Mouse (Mus musculus): Measurements from ENCODE around the gene Itga1. TPM values are rescaled to one million over a fixed set of nuclear protein-coding genes. Genes with fewer than 3 reads are reported as not detected.

Itga1 gene
- polyA plus RNA-seq, 1 experiment from 2014 or later = 8.2 TPM

- Histone ChIP-seq H3K4me1 (ENCODE audit: control insufficient read depth, insufficient read depth, low read length) (no peaks in the 10 kb centered on the region), H3K36me3 (ENCODE audit: control insufficient read depth, insufficient read depth, low read length) (no peaks in the 10 kb centered on the region), H3K27ac (replicated peaks; ENCODE audit: low read depth, low read length) (no peak overlapping the region), H3K9me3 (ENCODE audit: control insufficient read depth, low read length) (no peaks in the 10 kb centered on the region), H3K4me2 (ENCODE audit: low read length) (no peak overlapping the region), H3K27me3 (ENCODE audit: control insufficient read depth, insufficient read depth, low read length) (no peaks in the 10 kb centered on the region), H3K4me3 (replicated peaks; ENCODE audit: low read depth, low read length) (no peak overlapping the region), H3K9ac (replicated peaks; ENCODE audit: low read length) (no peak overlapping the region)
- 93% methylated on average over 5 of the region's 5 CpGs for WGBS
- DNase-seq (no peak), ATAC-seq (ENCODE audit: low FRiP score, low TSS enrichment) (no peak)
Measured at GRCm38 (mm10) chr13:115002155-115002554, 99.6 kb downstream of the Itga1 start.

- no peak overlapping the region for H3K4me2 ChIP-seq (ENCODE audit: low read length)
- 92% methylated on average over 4 of the region's 4 CpGs for WGBS
- no peak overlapping the region for H3K27ac ChIP-seq (replicated peaks; ENCODE audit: low read depth, low read length)
- H3K36me3 ChIP-seq (ENCODE audit: control insufficient read depth, insufficient read depth, low read length) = no peaks in the 10 kb centered on the region
- no peaks in the 10 kb centered on the region for H3K27me3 ChIP-seq (ENCODE audit: control insufficient read depth, insufficient read depth, low read length)
- ATAC-seq (ENCODE audit: low FRiP score, low TSS enrichment) (no peak), DNase-seq (no peak)
- no peaks in the 10 kb centered on the region for H3K4me1 ChIP-seq (ENCODE audit: control insufficient read depth, insufficient read depth, low read length)
- H3K4me3 ChIP-seq (replicated peaks; ENCODE audit: low read depth, low read length) = no peak overlapping the region
- H3K9me3 ChIP-seq (ENCODE audit: control insufficient read depth, low read length) = no peaks in the 10 kb centered on the region
- H3K9ac ChIP-seq (replicated peaks; ENCODE audit: low read length) = no peak overlapping the region
Measured at GRCm38 (mm10) chr13:114999582-114999981, 102.2 kb downstream of the Itga1 start.

- WGBS = 96% methylated on average over 10 of the region's 10 CpGs
- H3K27me3 ChIP-seq (ENCODE audit: control insufficient read depth, insufficient read depth, low read length) = no peaks in the 10 kb centered on the region
- no peaks in the 10 kb centered on the region for H3K4me1 ChIP-seq (ENCODE audit: control insufficient read depth, insufficient read depth, low read length)
- no peaks in the 10 kb centered on the region for H3K36me3 ChIP-seq (ENCODE audit: control insufficient read depth, insufficient read depth, low read length)
- ATAC-seq (ENCODE audit: low FRiP score, low TSS enrichment) = no peak
- no peaks in the 10 kb centered on the region for H3K9me3 ChIP-seq (ENCODE audit: control insufficient read depth, low read length)
- DNase-seq = no peak
- no peak overlapping the region for H3K4me2 ChIP-seq (ENCODE audit: low read length)
- H3K4me3 ChIP-seq (replicated peaks; ENCODE audit: low read depth, low read length) = no peak overlapping the region
- H3K27ac ChIP-seq (replicated peaks; ENCODE audit: low read depth, low read length) = no peak overlapping the region
- H3K9ac ChIP-seq (replicated peaks; ENCODE audit: low read length) = no peak overlapping the region
Measured at GRCm38 (mm10) chr13:114998100-114998499, 103.7 kb downstream of the Itga1 start.

GRCm38 (mm10) chr13:114992260-114993014 lies 109.3 kb downstream of the Itga1 start:
- 31% methylated on average over 14 of the region's 14 CpGs for WGBS
- DNase-seq (peak; percentile 71), ATAC-seq (ENCODE audit: low FRiP score, low TSS enrichment) (peak; percentile 68)
- Histone ChIP-seq H3K27me3 (ENCODE audit: control insufficient read depth, insufficient read depth, low read length) (no peaks in the 10 kb centered on the region), H3K36me3 (ENCODE audit: control insufficient read depth, insufficient read depth, low read length) (no peaks in the 10 kb centered on the region), H3K9me3 (ENCODE audit: control insufficient read depth, low read length) (no peaks in the 10 kb centered on the region), H3K27ac (replicated peaks; ENCODE audit: low read depth, low read length) (peak overlapping the region; percentile 49; the same call in 1 of the 2 replicates), H3K4me3 (replicated peaks; ENCODE audit: low read depth, low read length) (no peak overlapping the region), H3K4me1 (ENCODE audit: control insufficient read depth, insufficient read depth, low read length) (peaks cover 7% of the 10 kb centered on the region), H3K9ac (replicated peaks; ENCODE audit: low read length) (no peak overlapping the region), H3K4me2 (ENCODE audit: low read length) (peak overlapping the region; percentile 33; the same call in 1 of the 2 replicates)

GRCm38 (mm10) chr13:114987668-114988067 lies 114.1 kb downstream of the Itga1 start:
- WGBS = 67% methylated on average over 6 of the region's 6 CpGs
- no peak overlapping the region for H3K4me3 ChIP-seq (replicated peaks; ENCODE audit: low read depth, low read length)
- ATAC-seq (ENCODE audit: low FRiP score, low TSS enrichment) = no peak

GRCm38 (mm10) chr13:114987161-114987560 lies 114.6 kb downstream of the Itga1 start:
- H3K27me3 ChIP-seq (ENCODE audit: control insufficient read depth, insufficient read depth, low read length) = no peaks in the 10 kb centered on the region
- H3K4me3 ChIP-seq (replicated peaks; ENCODE audit: low read depth, low read length) = no peak overlapping the region
- no peak overlapping the region for H3K27ac ChIP-seq (replicated peaks; ENCODE audit: low read depth, low read length)
- no peaks in the 10 kb centered on the region for H3K9me3 ChIP-seq (ENCODE audit: control insufficient read depth, low read length)
- DNase-seq (peak; percentile 17), ATAC-seq (ENCODE audit: low FRiP score, low TSS enrichment) (no peak)
- WGBS = 75% methylated on average over 2 of the region's 2 CpGs
- H3K4me1 ChIP-seq (ENCODE audit: control insufficient read depth, insufficient read depth, low read length) = peaks cover 2% of the 10 kb centered on the region
- no peak overlapping the region for H3K4me2 ChIP-seq (ENCODE audit: low read length)
- H3K9ac ChIP-seq (replicated peaks; ENCODE audit: low read length) = no peak overlapping the region
- no peaks in the 10 kb centered on the region for H3K36me3 ChIP-seq (ENCODE audit: control insufficient read depth, insufficient read depth, low read length)

More at GRCm38 (mm10) chr13:114987668-114988067, 114.1 kb downstream of the Itga1 start:
- no peaks in the 10 kb centered on the region for H3K36me3 ChIP-seq (ENCODE audit: control insufficient read depth, insufficient read depth, low read length)
- no peak overlapping the region for H3K9ac ChIP-seq (replicated peaks; ENCODE audit: low read length)
- H3K4me2 ChIP-seq (ENCODE audit: low read length) = no peak overlapping the region
- DNase-seq = no peak
- no peaks in the 10 kb centered on the region for H3K9me3 ChIP-seq (ENCODE audit: control insufficient read depth, low read length)
- no peak overlapping the region for H3K27ac ChIP-seq (replicated peaks; ENCODE audit: low read depth, low read length)
- H3K27me3 ChIP-seq (ENCODE audit: control insufficient read depth, insufficient read depth, low read length) = no peaks in the 10 kb centered on the region
- peaks cover 7% of the 10 kb centered on the region for H3K4me1 ChIP-seq (ENCODE audit: control insufficient read depth, insufficient read depth, low read length)

GRCm38 (mm10) chr13:114984658-114985057 lies 117.1 kb downstream of the Itga1 start:
- ATAC-seq (ENCODE audit: low FRiP score, low TSS enrichment) (no peak), DNase-seq (no peak)
- Histone ChIP-seq H3K36me3 (ENCODE audit: control insufficient read depth, insufficient read depth, low read length) (no peaks in the 10 kb centered on the region), H3K4me3 (replicated peaks; ENCODE audit: low read depth, low read length) (no peak overlapping the region), H3K9ac (replicated peaks; ENCODE audit: low read length) (no peak overlapping the region), H3K4me2 (ENCODE audit: low read length) (no peak overlapping the region), H3K9me3 (ENCODE audit: control insufficient read depth, low read length) (no peaks in the 10 kb centered on the region), H3K4me1 (ENCODE audit: control insufficient read depth, insufficient read depth, low read length) (no peaks in the 10 kb centered on the region), H3K27me3 (ENCODE audit: control insufficient read depth, insufficient read depth, low read length) (no peaks in the 10 kb centered on the region), H3K27ac (replicated peaks; ENCODE audit: low read depth, low read length) (no peak overlapping the region)
- 97% methylated on average over 1 of the region's 1 CpGs for WGBS

- DNase-seq (no peak), ATAC-seq (ENCODE audit: low FRiP score, low TSS enrichment) (no peak)
- no peak overlapping the region for H3K27ac ChIP-seq (replicated peaks; ENCODE audit: low read depth, low read length)
- H3K9me3 ChIP-seq (ENCODE audit: control insufficient read depth, low read length) = no peaks in the 10 kb centered on the region
- H3K4me1 ChIP-seq (ENCODE audit: control insufficient read depth, insufficient read depth, low read length) = no peaks in the 10 kb centered on the region
- no peaks in the 10 kb centered on the region for H3K36me3 ChIP-seq (ENCODE audit: control insufficient read depth, insufficient read depth, low read length)
- no peak overlapping the region for H3K4me3 ChIP-seq (replicated peaks; ENCODE audit: low read depth, low read length)
- 90% methylated on average over 7 of the region's 7 CpGs for WGBS
- no peak overlapping the region for H3K4me2 ChIP-seq (ENCODE audit: low read length)
- H3K9ac ChIP-seq (replicated peaks; ENCODE audit: low read length) = no peak overlapping the region
- no peaks in the 10 kb centered on the region for H3K27me3 ChIP-seq (ENCODE audit: control insufficient read depth, insufficient read depth, low read length)
Measured at GRCm38 (mm10) chr13:114983116-114983515, 118.6 kb downstream of the Itga1 start.

GRCm38 (mm10) chr13:114980831-114981419 lies 120.8 kb downstream of the Itga1 start:
- Histone ChIP-seq H3K4me1 (ENCODE audit: control insufficient read depth, insufficient read depth, low read length) (no peaks in the 10 kb centered on the region), H3K9me3 (ENCODE audit: control insufficient read depth, low read length) (no peaks in the 10 kb centered on the region), H3K4me2 (ENCODE audit: low read length) (no peak overlapping the region), H3K27me3 (ENCODE audit: control insufficient read depth, insufficient read depth, low read length) (no peaks in the 10 kb centered on the region), H3K9ac (replicated peaks; ENCODE audit: low read length) (no peak overlapping the region), H3K27ac (replicated peaks; ENCODE audit: low read depth, low read length) (no peak overlapping the region), H3K4me3 (replicated peaks; ENCODE audit: low read depth, low read length) (no peak overlapping the region), H3K36me3 (ENCODE audit: control insufficient read depth, insufficient read depth, low read length) (no peaks in the 10 kb centered on the region)
- peak; percentile 35 for DNase-seq
- no peak for ATAC-seq (ENCODE audit: low FRiP score, low TSS enrichment)
- WGBS = 50% methylated on average over 9 of the region's 10 CpGs

Measured in midbrain, embryonic 14.5 days (tissue).